Mouse (Mus musculus) small intestine, adult 2 months (tissue): ENCODE data around the gene Fat4.

ENCODE experiments used
- CTCF ChIP-seq: fragments of 200-500 bp; IDR thresholded peaks from 2 replicates; pipeline ENCODE4 v1.5.1; 2012; ENCODE audit warnings: low read depth, mild to moderate bottlenecking, control low read depth, inconsistent platforms, low read length, moderate library complexity, mixed read lengths; ENCODE audit not compliant: insufficient replicate concordance, insufficient read length; ENCODE audit errors: extremely low read depth
- POLR2A ChIP-seq: fragments of 200-500 bp; IDR thresholded peaks from 2 replicates; pipeline ENCODE4 v1.6.1; 2012; ENCODE audit warnings: low read depth, mild to moderate bottlenecking, control low read depth, inconsistent platforms, low read length, moderate library complexity

DNA sequence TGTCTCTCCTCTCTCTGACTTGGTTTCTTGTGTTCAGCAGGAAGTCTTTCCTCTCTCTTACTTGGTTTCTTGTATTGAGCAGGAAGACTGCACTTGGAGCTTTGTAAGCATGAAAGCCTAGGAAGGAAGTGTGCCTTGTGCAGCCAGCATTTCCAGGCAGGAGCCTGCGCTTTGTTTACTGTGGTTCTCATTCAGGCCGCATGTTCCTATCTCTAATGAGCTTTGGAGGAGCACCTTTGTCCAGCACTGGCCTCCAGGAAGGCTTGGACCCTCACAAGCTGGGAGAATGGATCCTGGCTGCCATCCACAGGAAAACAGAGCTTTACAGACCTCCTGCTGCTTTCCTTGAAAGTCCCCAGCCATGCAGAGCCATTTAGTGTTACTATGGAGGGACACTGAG, 32.2 kb downstream of the Fat4 start:
- no peak for TF ChIP-seq CTCF
- no peak for TF ChIP-seq POLR2A
